Mouse (Mus musculus) lung, postnatal 14 days (tissue): ENCODE data around the gene Rgp1.
"Not testable (repeated sequence)": the region's sequence is repeated elsewhere in the genome, so short reads cannot be mapped to it uniquely, and the experiment has no call there.

Source experiments
- DNase-seq: peaks from one replicate; pipeline ENCODE4 v3.0.0; 2021

The Rgp1 gene

DNA sequence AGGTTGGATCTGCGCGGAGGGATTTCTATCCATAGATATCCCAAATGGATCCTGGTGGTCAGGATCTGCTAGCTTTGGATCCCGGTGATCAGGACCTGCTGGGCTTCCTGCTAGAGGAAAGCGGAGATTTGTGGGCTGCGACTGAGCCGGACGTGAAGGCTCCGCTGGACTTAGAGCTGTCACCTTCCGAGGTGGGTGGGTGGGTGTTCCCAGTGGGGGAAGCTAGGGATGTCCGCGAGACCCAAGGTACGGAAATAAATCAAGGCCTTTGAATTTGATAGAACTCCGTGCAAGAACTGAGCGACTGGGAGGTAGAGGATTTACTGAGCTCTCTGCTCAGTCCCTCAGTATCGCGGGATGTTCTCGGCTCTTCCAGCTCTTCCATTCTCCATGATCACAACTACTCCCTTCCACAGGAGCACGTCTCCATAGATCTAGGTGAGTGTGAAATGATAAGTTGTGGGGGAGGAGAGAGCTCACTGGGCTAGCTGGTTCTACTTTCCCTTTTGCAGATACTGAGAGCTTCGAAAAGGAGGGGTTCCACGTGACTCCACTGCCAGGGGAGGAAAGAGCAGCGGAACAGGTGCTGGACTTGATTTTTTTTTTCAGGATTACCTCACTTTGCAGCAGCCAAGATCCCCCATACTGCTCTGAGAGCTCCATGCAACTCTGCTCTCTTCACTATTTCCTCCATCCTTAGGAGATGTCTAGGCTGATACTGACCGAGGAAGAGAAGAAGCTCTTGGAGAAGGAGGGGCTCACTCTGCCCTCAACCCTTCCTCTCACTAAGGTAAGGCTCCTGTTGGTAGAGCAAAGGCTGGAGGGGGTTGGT lies 15.5 kb upstream of the Rgp1 start:
- DNase-seq: no peak

- no peak for DNase-seq
Measured at GRCm38 (mm10) chr4:43563601-43563875, 15.0 kb upstream of the Rgp1 start.

GRCm38 (mm10) chr4:43564231-43564630 lies 14.3 kb upstream of the Rgp1 start:
- no peak for DNase-seq

DNA sequence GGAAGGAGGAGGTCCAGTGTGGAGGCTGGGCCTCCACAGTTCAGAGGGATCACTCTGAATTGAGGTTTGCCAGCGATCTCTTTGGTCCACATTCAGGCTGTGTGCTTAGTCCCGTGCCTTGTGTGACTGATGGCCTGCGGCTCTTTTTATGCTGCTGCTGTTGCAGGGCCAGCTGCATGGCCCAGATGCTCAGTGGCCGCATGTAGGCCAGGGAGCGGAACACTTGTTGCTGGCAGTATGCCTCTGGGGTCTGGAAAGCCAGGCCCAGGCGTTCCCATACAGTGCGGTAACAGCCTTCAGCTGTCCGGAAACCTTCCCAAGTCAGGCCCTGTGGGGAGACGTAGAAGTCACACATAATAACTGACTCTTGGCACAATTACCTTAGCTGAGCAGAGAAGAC lies 11.4 kb upstream of the Rgp1 start:
- DNase-seq: no peak

- no peak for DNase-seq
Measured at GRCm38 (mm10) chr4:43571395-43572045, 7.0 kb upstream of the Rgp1 start.

- DNase-seq: no peak
Measured at GRCm38 (mm10) chr4:43573561-43573960, 5.0 kb upstream of the Rgp1 start.

- DNase-seq: no peak
Measured at GRCm38 (mm10) chr4:43575356-43575755, 3.2 kb upstream of the Rgp1 start.

GRCm38 (mm10) chr4:43577237-43577881 lies 1.2 kb upstream of the Rgp1 start:
- no peak for DNase-seq

DNA sequence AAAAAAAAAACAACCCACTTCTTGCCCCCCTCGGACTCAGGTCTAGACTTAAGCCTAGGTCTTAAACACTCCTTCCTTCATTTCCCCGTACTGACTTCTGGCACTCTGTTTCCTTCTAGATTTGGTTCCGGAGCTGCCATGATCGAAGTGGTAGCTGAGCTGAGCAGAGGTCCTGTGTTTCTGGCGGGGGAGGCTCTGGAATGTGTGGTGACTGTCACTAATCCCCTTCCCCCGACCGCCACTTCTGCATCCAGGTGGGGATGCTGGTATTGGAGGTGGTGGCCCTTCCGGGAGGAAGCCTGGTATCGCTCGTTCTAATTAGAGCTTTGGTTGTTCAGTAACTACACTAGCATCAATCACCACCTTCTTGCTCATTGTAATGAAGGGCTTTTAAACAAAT lies 741 bp downstream of the Rgp1 start:
- DNase-seq: no peak

DNA sequence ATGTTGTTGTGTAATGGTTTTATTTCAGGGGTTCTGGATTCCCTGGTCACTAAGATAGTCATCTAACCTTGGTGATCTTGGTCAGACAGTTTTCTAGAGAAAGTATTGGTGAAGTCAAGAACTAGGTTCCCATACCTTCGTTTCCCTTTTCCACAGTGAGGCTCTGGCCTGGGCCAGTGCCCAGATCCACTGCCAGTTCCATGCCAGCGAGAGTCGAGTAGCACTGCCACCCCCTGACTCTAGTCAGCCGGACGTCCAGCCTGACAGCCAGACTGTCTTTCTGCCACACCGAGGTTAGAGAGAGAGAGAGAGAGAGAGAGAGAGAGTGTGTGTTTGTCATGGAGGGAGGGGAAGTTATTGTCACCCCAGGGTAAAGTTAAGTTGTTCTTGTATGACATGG lies 1.2 kb downstream of the Rgp1 start:
- DNase-seq: no peak

DNA sequence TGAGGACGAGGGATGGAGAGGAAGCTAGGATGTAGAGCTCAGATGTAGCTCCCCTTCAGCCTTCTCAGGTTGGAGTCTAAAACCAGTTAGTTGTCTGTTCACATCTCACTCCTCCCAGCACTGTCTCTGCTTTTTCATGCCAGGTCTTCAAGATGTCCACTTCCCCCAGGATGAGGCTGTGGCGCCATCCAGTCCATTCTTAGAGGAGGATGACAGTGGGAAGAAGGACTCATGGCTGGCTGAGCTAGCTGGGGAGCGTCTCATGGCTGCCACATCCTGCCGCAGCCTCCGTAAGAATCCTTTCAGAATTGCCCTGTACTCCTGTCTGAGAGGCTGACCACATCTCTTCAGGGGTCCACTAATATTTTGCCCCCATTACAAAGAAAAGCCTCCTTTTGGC lies 2.2 kb downstream of the Rgp1 start:
- DNase-seq: no peak

GRCm38 (mm10) chr4:43581381-43581780 lies 2.9 kb downstream of the Rgp1 start:
- no peak for DNase-seq

GRCm38 (mm10) chr4:43582241-43582640 lies 3.7 kb downstream of the Rgp1 start:
- DNase-seq: no peak

DNA sequence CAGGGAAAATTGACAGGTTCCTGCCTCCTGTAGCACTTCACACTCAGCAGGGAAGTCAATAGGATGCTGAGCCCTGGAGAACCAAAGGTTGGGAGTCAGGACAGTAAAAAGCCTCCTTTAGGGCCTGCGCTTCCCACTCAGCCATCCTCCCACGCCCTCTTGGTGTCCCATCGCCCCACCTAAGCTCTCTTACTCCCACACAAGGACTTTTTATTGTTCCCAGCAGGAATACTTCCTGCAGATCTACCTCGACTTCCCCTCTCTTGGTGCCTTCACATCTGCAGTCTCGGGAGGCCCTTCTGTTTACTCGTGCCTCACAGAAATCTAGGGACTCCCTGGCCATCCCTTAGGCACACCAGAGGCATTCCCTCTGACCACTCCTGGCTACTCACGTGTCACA lies 4.9 kb downstream of the Rgp1 start:
- no peak for DNase-seq

- DNase-seq: peak; percentile 39
Measured at GRCm38 (mm10) chr4:43584444-43585416, 6.2 kb downstream of the Rgp1 start, which contains the start of gene Msmp. TSS of gene Msmp (minus strand) at chr4:43584494.

DNA sequence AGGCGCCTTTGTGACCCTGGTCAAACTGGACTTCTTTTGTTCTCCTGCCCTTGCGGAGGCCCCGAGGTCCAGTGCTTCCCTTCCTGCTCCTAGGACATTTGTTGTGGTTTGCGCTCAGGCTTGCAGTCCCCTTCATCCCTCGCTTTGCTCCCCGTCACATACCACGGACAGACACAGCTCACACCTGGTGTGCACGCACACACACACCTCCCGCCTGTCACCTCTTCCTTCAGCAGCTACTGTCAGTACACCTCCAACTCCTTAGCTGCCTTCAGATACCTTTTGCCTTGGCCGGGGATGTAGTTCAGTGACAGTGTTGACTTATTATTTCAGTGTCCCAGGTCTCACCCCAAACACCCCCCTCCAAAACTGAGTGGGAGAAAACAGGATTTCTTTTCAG lies 7.2 kb downstream of the Rgp1 start:
- DNase-seq: no peak

GRCm38 (mm10) chr4:43586411-43586810 lies 7.9 kb downstream of the Rgp1 start:
- no peak for DNase-seq

- no peak for DNase-seq
Measured at GRCm38 (mm10) chr4:43587681-43588080, 9.2 kb downstream of the Rgp1 start.

DNA sequence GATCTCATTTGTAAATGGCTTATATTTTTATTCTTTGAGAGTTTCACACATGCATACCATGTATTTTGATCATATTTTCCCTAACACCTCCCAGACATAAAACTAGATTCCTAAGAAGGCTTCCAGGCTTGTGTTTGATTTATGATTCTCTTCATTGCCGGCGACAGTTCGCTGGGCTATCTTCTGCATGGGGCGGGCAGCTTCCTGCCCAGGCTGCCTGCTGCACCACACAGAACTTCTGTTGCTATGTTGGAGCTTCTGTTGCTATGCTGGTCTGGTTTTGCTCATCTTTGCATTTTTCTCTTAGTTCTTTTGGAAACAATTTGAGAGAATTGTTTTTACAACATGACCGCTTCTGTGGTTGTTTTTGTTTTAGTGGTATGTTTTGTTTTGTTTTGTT lies 13.0 kb downstream of the Rgp1 start:
- DNase-seq: no peak

DNA sequence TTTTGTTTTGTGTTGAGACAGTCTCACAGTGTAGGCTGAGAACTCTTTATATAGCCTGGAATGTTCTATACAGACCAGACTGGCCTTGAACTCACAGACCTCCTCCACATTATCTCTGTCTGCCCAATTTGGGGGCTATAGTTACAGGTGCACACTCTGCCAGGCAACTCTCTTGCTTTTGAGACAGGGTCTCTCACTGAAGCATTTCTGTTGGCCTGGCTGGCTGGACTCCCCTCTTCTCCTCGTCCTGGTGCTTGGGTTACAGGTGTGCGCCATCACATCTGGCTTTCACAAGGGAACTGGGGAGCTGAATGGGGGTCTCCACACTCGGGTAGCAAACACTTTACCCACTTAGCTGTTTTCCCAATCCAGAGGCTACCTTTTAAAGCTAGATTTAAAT lies 13.4 kb downstream of the Rgp1 start:
- DNase-seq: no peak

- DNase-seq: no peak
Measured at GRCm38 (mm10) chr4:43593453-43593852, 14.9 kb downstream of the Rgp1 start.

- DNase-seq: not testable (repeated sequence)
Measured at GRCm38 (mm10) chr4:43596597-43596996, 18.1 kb downstream of the Rgp1 start.

DNA sequence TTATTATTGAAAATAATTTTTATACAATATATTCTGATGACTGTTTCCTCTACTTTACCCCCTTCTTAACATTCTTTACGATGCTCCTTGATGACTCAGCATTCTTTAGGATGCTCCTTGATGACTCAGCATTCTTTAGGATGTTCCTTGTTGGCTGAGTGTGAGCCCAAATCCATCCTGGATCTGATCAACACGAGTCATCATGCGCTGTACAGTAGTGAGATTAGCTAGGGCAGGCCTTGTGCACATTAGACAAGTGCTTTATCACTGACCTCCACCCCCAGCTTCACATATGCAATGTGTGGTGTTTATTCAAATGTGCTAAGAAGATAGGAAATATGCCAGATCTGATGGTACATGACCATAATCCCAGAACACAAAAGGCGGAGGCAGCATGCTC lies 19.7 kb downstream of the Rgp1 start:
- no peak for DNase-seq
